Mouse (Mus musculus) CH12.LX (cell line): ENCODE results near the gene Rassf5. TPM values are rescaled to one million over a fixed set of nuclear protein-coding genes. Genes with fewer than 3 reads are reported as not detected.
A peak's percentile ranks its signal among the peaks of the same experiment; 100 is the strongest.

Experiments
- DNase-seq: peaks from one replicate; pipeline ENCODE4 v3.0.0-alpha.2; 2013; ENCODE audit errors: extremely low read depth
- H3K27ac ChIP-seq: 2 replicates; pipeline ENCODE4 v1.5.1; 2012; ENCODE audit warnings: low read depth, mild to moderate bottlenecking, control low read depth, moderate library complexity; ENCODE audit not compliant: insufficient read depth
- H3K27me3 ChIP-seq: replicated peaks from 2 replicates; pipeline ENCODE3; 2012; ENCODE audit warnings: inconsistent platforms
- H3K36me3 ChIP-seq, 2 experiments: replicated peaks in 1 of 2; 2 replicates each; pipeline versions ENCODE3 to v1.6.1; 2012; ENCODE audit warnings: inconsistent platforms in 1 of 2, low read length in 1 of 2, mild to moderate bottlenecking in 1 of 2, mixed read lengths in 1 of 2, moderate library complexity in 1 of 2; ENCODE audit not compliant: control insufficient read depth in 1 of 2, insufficient read depth in 1 of 2
- H3K4me1 ChIP-seq, 2 experiments: 2 replicates each; pipeline ENCODE4 v1.6.1; 2012; ENCODE audit warnings: inconsistent platforms in 1 of 2, moderate library complexity in 1 of 2; ENCODE audit not compliant: insufficient read depth in 2 of 2, control insufficient read depth in 1 of 2
- H3K4me2 ChIP-seq: 2 replicates; pipeline ENCODE4 v1.6.1; 2012; ENCODE audit warnings: low read depth, mild to moderate bottlenecking, control low read depth; ENCODE audit not compliant: poor library complexity, insufficient read depth, severe bottlenecking
- H3K4me3 ChIP-seq, 3 experiments: fragments of 150-350 bp in 1 of 3; sonication (generic) in 1 of 3; replicated peaks in 1 of 3; 2 replicates each; pipeline versions ENCODE3 to v1.5.1; 2011 to 2012; ENCODE audit warnings: low read depth in 2 of 3, low read length in 2 of 3, mild to moderate bottlenecking in 2 of 3, moderate library complexity in 2 of 3, control low read depth in 1 of 3, improper control_type of control experiment in 1 of 3, inconsistent platforms in 1 of 3, mixed read lengths in 1 of 3; ENCODE audit not compliant: poor library complexity in 1 of 3
- H3K79me2 ChIP-seq: replicated peaks from 2 replicates; pipeline ENCODE4 v1.6.1; 2012; ENCODE audit warnings: mild to moderate bottlenecking, moderate library complexity; ENCODE audit not compliant: control insufficient read depth, poor library complexity, insufficient read depth, severe bottlenecking; ENCODE audit errors: extremely low read depth
- H3K9ac ChIP-seq: 2 replicates; pipeline ENCODE4 v1.6.1; 2012; ENCODE audit warnings: low read depth, mild to moderate bottlenecking, control low read depth, moderate library complexity; ENCODE audit not compliant: insufficient read depth
- H3K9me3 ChIP-seq: replicated peaks from 2 replicates; pipeline ENCODE3; 2012; ENCODE audit warnings: low read length, inconsistent platforms, mixed read lengths
- CHD1 ChIP-seq: IDR thresholded peaks from 2 replicates; pipeline ENCODE4 v1.6.1; 2012; ENCODE audit warnings: low read depth, low read length, improper control_type of control experiment, inconsistent platforms
- CHD2 ChIP-seq: IDR thresholded peaks from 2 replicates; pipeline ENCODE4 v1.6.1; 2011; ENCODE audit warnings: low read length, improper control_type of control experiment
- E2F4 ChIP-seq: IDR thresholded peaks from 2 replicates; pipeline ENCODE4 v1.6.1; 2011; ENCODE audit warnings: low read depth, low read length, improper control_type of control experiment; ENCODE audit not compliant: insufficient replicate concordance
- ELF1 ChIP-seq: IDR thresholded peaks from 2 replicates; pipeline ENCODE4 v1.6.1; 2014; ENCODE audit warnings: low read depth, mild to moderate bottlenecking, inconsistent platforms, low read length, improper control_type of control experiment
- EP300 ChIP-seq: IDR thresholded peaks from 2 replicates; pipeline ENCODE4 v1.6.1; 2011; ENCODE audit warnings: low read length, improper control_type of control experiment
- GABPA ChIP-seq: IDR thresholded peaks from 2 replicates; pipeline ENCODE4 v1.6.1; 2012; ENCODE audit warnings: low read depth, low read length, improper control_type of control experiment, inconsistent platforms; ENCODE audit not compliant: insufficient replicate concordance
- JUN ChIP-seq: IDR thresholded peaks from 2 replicates; pipeline ENCODE4 v1.6.1; 2011; ENCODE audit warnings: low read depth, mild to moderate bottlenecking, low read length, improper control_type of control experiment, moderate library complexity; ENCODE audit not compliant: insufficient read depth
- MAX ChIP-seq: IDR thresholded peaks from 2 replicates; pipeline ENCODE4 v1.6.1; 2011; ENCODE audit warnings: low read length, improper control_type of control experiment
- MEF2A ChIP-seq: IDR thresholded peaks from 2 replicates; pipeline ENCODE4 v1.6.1; 2014; ENCODE audit warnings: low read depth, mild to moderate bottlenecking, inconsistent platforms, low read length, improper control_type of control experiment, borderline replicate concordance
- NELFE ChIP-seq: IDR thresholded peaks from 2 replicates; pipeline ENCODE4 v1.6.1; 2011; ENCODE audit warnings: low read depth, low read length, improper control_type of control experiment
- NRF1 ChIP-seq: IDR thresholded peaks from 2 replicates; pipeline ENCODE4 v1.6.1; 2014; ENCODE audit warnings: low read depth, mild to moderate bottlenecking, inconsistent platforms, low read length, improper control_type of control experiment, moderate library complexity
- RCOR1 ChIP-seq: conservative IDR thresholded peaks from 2 replicates; pipeline ENCODE4 v1.6.1; 2012; ENCODE audit warnings: low read depth, mild to moderate bottlenecking, inconsistent platforms, low read length, improper control_type of control experiment
- SMC3 ChIP-seq: IDR thresholded peaks from 2 replicates; pipeline ENCODE4 v1.6.1; 2011; ENCODE audit warnings: low read depth, low read length, improper control_type of control experiment
- TCF12 ChIP-seq: IDR thresholded peaks from 2 replicates; pipeline ENCODE4 v1.6.1; 2014; ENCODE audit warnings: low read depth, mild to moderate bottlenecking, inconsistent platforms, low read length, improper control_type of control experiment
- USF2 ChIP-seq: conservative IDR thresholded peaks from 2 replicates; pipeline ENCODE4 v1.6.1; 2011; ENCODE audit warnings: low read depth, low read length, improper control_type of control experiment
- ZC3H11A ChIP-seq: IDR thresholded peaks from 2 replicates; pipeline ENCODE4 v1.6.1; 2012; ENCODE audit warnings: low read depth, mild to moderate bottlenecking, inconsistent platforms, low read length, improper control_type of control experiment
- ZMIZ1 ChIP-seq: IDR thresholded peaks from 2 replicates; pipeline ENCODE4 v1.6.1; 2012; ENCODE audit warnings: low read depth, mild to moderate bottlenecking, inconsistent platforms, low read length, improper control_type of control experiment
- dilution Hi-C: fragments of 300-500 bp; cut with MboI; formaldehyde crosslinking; loops from 2 replicates; pipeline ENCODE4 v1.14.3; 2020; ENCODE audit warnings: low sequenced_read_pairs; ENCODE audit not compliant: extremely low pct_unique_long_range_greater_than_20kb, extremely low pct_ligation_motif_present
- in situ Hi-C: fragments of 300-500 bp; cut with MboI; formaldehyde crosslinking; loops from 3 replicates; pipeline ENCODE4 v1.14.3; 2019; ENCODE audit warnings: low sequenced_read_pairs, low pct_ligation_motif_present, low pct_unique_long_range_greater_than_20kb, mixed read lengths
- polyA plus RNA-seq: library from polyadenylated mRNA; unstranded; fragments of >175 nt; gene quantifications from 2 replicates; pipeline ENCODE4 v1.2.1, GENCODE M21; 2012; ENCODE audit warnings: low read depth; ENCODE audit not compliant: insufficient read length
- total RNA-seq, 2 experiments: library from RNA; depleted of rRNA; stranded (reverse); fragments of 300-350 nt in 1 of 2; fragments of >200 nt in 1 of 2; gene quantifications; 2 replicates each; pipeline ENCODE4 v1.2.3; 2012 to 2014

Rassf5 gene
- total and polyA plus RNA-seq, 3 experiments = 11.5 to 32.1 (median 16.3) TPM

GRCm38 (mm10) chr1:131238931-131239381, 6.1 kb downstream of the Rassf5 start:
- DNase-seq = no peak
- Histone ChIP-seq H3K9ac (no peak overlapping the region), H3K4me2 (no peak overlapping the region), H3K27me3 (peaks cover 27% of the 10 kb centered on the region), H3K4me1 (peaks cover 24 to 33% of the 10 kb centered on the region in 2 experiments), H3K27ac (no peak overlapping the region), H3K9me3 (no peaks in the 10 kb centered on the region), H3K36me3 (no peaks in the 10 kb centered on the region), H3K79me2 (no peaks in the 10 kb centered on the region), H3K4me3 (no peak overlapping the region)
- dilution Hi-C loops = no loop called here
- no peak for TF ChIP-seq E2F4
- TF ChIP-seq TCF12 = no peak
- no peak for TF ChIP-seq JUN
- no peak for TF ChIP-seq RCOR1
- TF ChIP-seq NRF1 = no peak
- TF ChIP-seq CHD2 = no peak
- TF ChIP-seq MAX = no peak
- no peak for TF ChIP-seq ZMIZ1
- TF ChIP-seq MEF2A = no peak
- no peak for TF ChIP-seq CHD1
- TF ChIP-seq NELFE = no peak
- no peak for TF ChIP-seq SMC3
- TF ChIP-seq ELF1 = no peak
- no peak for TF ChIP-seq GABPA
- TF ChIP-seq ZC3H11A = no peak
- in situ Hi-C loops = no loop called here

- peaks cover 14% of the 10 kb centered on the region for H3K27me3 ChIP-seq
- dilution Hi-C loops = no loop called here
- peaks cover 19 to 29% of the 10 kb centered on the region in 2 experiments for H3K4me1 ChIP-seq
- no peak overlapping the region for H3K4me2 ChIP-seq
- no peaks in the 10 kb centered on the region for H3K9me3 ChIP-seq
- TF ChIP-seq USF2 (no peak), EP300 (peak; percentile 11; the same call in 1 of the 2 replicates)
- H3K9ac ChIP-seq = no peak overlapping the region
- in situ Hi-C loops = no loop called here
- no peaks in the 10 kb centered on the region for H3K36me3 ChIP-seq
- H3K79me2 ChIP-seq = no peaks in the 10 kb centered on the region
- no peak overlapping the region for H3K27ac ChIP-seq
- peak overlapping the region in 1 of 3 experiments; percentile 28 for H3K4me3 ChIP-seq
- peak; percentile 23 for DNase-seq
Observed at GRCm38 (mm10) chr1:131236077-131236476, 9.0 kb downstream of the Rassf5 start.
